Mouse (Mus musculus): Measurements from ENCODE around the gene Kat6b.
"Not testable (repeated sequence)": the region's sequence is repeated elsewhere in the genome, so short reads cannot be mapped to it uniquely, and the experiment has no call there.

Kat6b gene

GRCm38 (mm10) chr14:21481231-21481630 lies at the start of gene Kat6b:
Gene Kat6b (plus strand): TSS chr14:21481434.
- no peak for DNase-seq

GRCm38 (mm10) chr14:21433415-21433814 lies 47.8 kb upstream of the Kat6b start:
- no peak for DNase-seq

DNA sequence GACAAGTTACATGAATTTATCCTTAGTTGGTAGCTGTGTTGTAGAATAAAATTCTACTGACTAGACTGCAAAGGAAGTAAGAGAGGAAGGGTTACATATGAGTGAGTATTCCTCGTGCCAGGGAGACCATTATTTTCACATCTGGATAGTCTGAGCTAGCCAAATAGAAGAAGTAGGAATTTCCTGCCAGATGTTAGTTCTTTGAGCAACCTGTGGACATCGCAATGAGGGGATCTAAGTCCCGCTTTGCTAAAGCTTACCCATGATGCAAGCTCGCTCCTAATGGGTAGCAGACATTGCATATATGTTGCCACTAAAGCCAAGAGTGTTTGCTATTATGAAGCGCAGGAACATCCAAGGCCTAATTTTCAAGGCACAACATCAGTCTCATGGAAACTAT lies 47.2 kb upstream of the Kat6b start:
- DNase-seq: no peak

- no peak for DNase-seq
Observed at GRCm38 (mm10) chr14:21434686-21435085, 46.5 kb upstream of the Kat6b start.

DNA sequence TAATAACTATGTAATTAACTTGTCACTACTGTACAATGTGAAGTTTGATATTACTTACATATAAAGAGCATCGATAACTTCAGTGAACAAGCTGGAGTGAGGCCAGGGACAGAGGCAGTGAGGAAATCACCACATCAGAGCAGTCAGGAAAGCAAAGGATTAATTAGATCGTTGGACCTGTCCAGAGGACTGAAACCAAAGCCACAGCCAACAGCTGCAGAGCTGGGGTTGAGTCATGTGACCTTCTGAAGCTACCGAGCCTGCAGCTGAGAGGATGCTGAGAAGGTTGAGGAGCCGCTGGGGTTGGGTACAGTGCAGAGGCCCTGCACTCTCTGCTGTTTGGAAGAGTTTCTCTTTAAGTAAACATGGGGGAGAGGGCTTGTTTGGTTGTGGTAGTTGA lies 41.4 kb upstream of the Kat6b start:
- DNase-seq: no peak

DNA sequence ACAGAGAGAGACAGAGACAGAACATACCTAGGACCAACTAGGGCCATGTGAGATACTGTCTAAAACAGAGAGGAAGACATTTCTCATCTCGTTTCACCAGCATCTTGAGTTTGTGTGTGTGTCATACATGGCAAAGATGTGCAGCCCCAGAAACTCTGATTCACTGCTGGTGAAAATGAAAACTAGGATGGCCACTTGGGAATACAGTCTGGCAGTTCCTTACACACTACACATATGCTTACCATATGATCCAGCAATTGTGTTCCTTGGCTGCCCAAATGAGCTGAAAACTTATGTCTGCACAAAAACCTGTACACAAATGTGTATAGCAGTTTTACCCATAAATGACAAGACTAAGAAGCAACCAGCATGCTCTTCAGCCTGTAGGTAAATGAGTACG lies 40.7 kb upstream of the Kat6b start:
- no peak for DNase-seq

DNA sequence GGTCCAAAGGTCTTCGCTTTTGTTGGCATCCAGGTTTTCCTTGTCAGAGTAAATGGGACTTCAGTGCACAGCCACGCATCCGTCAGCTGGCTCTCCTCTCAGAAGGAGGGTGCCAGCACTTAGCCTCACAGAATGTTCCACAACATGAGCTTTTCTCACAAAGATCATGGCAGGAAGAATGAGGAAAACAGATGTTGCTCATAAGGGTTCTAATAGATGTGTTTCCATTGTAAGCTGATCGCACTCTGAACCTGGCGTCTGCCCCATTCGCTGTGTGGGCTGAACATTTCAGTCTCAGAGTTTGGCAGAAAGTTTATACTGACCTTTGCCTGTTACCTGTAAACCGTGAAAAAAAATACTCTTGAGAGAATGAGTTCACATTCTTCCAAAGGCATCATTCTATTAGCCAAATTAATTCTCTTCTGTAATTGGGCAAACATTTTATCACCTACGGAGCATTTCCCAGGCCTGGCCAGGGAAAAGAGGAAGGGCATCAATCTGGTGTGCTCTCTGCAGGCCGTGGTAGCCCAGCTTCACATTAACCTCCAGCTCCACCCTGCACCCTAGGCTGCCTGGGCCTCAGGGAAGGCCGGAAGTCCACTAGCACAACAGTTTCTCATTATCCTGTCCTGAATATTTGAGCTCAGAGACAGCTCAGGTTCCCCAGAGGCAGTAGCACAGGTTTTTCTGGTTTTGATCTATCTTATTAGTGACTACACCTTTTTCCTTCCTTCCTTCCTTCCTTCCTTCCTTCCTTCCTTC lies 39.3 kb upstream of the Kat6b start:
- no peak for DNase-seq

- DNase-seq: no peak
Observed at GRCm38 (mm10) chr14:21452581-21452980, 28.7 kb upstream of the Kat6b start.

GRCm38 (mm10) chr14:21453896-21454295 lies 27.3 kb upstream of the Kat6b start:
- no peak for DNase-seq

DNA sequence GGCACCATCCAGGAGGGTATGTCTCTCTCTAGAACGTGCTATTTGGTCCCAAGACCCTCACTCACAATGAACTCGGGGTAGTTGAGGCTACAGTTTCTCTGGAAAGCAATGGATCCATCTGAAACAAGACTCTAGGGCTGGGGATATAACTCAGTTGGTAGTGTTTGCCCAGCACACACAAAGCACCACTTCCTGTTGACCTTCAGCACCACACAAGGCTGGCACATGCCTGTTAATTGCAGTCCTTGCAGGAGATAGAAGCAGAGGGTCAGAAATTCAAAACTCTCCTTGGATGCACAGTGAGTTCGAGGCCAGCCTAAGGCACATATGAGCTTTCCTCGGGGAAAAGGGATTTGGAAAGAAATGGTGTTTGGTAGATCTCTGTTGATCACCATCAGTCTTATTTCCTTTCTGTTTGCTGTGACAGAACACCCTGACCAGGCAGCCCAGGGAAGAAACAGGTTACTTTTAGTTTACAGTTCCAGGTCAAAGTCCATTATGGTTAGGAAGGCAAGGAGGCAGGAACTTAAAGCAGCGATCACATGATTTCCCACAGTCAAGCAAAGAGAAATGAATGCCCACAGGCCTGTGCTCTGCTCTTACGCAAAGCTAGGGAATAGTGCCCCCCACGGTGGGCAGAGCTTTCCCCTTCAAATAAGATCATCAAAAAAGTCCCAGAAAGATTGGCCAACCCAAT lies 25.4 kb upstream of the Kat6b start:
- no peak for DNase-seq

- DNase-seq: no peak
Observed at GRCm38 (mm10) chr14:21456526-21456925, 24.7 kb upstream of the Kat6b start.

DNA sequence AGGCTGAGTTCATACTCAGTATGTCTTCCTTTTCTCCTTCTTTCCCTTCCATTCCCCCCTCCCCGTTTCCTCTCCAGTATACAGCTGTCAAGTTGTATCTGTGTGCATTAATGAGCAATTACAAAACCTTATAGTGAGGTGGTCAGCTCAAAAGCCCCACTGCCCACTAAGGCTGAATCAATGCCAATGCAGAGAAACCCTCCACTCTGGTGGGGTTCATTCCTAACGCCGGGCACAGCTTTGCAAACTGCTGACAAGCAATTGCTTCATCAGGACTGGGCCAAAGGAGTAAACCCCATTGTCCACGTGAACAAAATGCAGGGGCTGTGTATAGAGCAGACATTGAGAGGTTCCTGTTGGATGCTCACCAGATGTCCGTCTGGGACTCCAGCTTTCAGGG lies 23.4 kb upstream of the Kat6b start:
- no peak for DNase-seq

DNA sequence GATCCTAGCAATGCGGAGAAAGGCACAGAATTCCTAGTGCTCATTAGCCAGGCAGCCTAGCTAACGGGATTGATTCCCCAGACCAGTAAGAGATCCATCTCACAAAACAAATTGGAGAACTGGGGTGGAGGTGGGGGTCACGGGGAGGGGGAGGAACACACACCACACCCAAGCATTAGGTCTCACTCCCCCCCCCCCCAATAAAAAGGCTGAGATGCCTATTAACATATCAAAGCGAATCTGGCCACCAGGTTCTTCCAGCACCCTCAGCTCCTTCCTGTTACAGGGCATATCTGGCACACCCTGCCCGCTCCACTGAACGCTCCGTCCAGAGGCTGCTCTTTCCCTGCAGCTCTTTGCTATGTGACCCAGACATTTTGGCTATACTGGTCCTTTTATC lies 22.5 kb upstream of the Kat6b start:
- DNase-seq: no peak

- peak; percentile 21 to 31 for DNase-seq
Observed at GRCm38 (mm10) chr14:21459163-21459562, 22.1 kb upstream of the Kat6b start.

- no peak for DNase-seq
Observed at GRCm38 (mm10) chr14:21462398-21462797, 18.8 kb upstream of the Kat6b start.

DNA sequence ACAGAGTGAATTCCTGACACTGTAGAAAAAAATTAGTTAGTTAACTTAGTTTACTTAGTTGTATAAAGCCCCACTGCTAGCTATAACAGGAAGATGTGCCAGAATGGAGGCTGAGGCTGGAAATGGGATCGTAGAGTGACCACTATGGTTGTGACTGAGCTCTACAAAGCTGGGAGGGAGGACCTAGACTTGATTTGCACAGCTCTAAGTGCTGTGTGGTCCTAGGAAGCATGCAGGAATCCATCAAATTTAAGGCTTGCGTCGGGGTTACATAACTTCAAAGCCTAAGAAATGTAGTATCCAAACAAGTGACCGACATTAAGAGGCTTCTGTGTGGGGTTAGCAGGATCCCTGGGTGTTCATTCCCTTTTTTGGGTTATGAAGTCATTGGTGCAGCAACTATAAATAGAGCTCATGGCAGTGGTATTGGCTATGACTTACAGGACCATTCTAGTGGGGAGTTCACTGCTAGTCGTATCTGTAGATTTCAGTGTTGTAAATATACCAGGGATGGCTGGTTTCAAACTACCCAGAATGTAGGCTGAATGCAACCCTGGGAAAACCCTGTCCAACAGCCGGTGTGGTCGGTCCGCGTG lies 18.0 kb upstream of the Kat6b start:
- no peak for DNase-seq

DNA sequence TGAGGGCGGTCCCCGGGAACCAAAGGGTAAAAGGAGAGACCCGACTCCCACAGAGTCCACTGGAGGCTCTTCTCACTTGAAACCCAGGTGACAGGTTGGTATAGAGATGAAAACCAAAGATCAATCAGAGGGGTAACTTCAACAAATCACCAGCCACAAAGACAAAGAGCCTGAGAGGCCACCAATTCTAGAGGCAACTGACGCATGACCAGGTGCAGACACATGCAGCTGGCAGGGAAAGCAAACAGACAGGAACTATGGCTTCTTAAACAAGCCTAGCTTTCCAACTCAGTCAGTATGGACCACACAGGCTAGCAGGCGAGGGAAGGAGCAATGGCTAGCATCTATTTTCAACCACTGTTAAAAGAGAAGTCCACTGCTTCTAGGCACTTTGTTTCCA lies 10.8 kb upstream of the Kat6b start:
- no peak for DNase-seq

DNA sequence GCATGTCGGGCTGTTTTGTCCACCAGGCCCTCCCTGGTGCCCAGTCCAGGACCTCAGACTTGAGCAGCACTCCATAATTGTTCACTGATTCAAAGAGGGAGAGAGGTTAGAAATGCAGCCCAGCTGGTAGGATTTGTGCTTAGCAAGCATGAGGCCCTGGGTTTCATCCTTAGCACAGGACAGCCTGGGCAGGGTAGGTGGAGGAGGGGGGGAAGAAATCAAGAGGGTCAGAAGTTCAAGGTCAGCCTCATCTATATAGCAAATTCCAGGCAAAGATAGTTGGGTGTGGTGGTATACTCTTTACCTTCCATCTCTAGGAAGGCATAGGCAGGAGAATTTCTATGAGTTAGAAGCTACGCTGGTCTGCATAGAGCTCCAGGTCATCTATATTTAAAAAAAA lies 9.3 kb upstream of the Kat6b start:
- no peak for DNase-seq

DNA sequence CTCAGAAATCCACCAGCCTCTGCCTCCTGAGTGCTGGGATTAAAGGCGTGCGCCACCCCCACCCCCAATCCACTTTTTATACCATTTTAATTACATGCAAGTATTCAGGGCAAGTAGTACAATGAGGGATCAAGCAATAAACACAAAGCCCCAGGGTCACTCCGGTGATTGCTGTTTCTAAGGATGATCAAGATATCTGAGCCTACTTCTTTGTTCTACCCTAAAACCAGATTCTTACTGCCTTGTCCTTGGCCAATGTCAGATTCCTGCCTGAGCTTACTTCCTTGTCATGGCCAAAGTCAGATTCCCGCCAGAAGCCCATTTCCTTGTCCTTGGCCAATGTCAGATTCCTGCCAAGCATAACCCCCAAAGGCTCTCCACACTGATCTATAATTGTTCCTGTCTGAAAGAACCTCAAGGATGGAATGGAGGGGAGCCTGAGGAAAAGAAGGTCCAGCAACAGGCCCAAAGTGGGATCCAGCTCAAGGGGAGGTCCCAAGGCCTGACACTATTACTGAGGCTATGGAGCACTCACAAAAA lies 6.6 kb upstream of the Kat6b start:
- not testable (repeated sequence) for DNase-seq

GRCm38 (mm10) chr14:21477181-21477580 lies 4.1 kb upstream of the Kat6b start:
- no peak for DNase-seq

DNA sequence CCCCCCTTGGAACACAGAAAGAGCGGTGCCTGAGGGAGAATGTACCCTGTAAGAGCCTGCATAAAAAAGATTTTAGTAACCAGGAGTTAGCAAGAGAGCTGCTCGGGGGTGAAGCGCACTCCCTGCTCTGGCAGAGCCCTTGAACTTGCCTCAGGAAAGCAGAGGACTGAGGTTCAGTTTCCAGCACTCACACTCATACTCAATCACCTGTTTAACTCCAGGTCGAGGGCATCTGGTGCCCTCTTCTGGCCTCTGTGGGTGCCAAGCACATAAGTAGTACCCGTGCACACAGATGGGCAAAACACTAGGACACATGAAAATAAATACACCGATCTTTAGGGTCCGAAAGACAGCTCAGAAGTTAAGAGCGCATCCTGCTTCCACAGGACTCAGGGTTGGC lies 1.7 kb upstream of the Kat6b start:
- DNase-seq: no peak

- DNase-seq: no peak
Observed at GRCm38 (mm10) chr14:21480191-21480590, 1.0 kb upstream of the Kat6b start.

DNA sequence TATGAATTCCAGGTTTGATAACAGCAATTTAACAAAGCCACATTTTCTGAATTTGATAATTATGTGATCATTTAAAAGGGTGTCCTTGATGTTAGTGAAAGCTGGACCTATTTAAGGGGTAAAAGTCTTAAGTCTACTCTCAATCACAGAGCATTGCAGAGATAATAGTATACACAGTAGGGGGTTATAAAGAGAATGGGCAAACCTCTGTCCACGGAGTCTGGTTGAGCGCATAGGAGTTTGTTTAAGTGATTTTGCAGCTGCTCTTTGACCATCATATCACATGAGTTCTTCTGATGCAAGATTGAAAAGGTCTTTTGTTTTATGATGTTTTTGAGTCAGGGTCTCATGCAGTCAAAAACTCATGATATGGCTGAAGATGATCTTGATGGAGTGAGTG lies 3.0 kb downstream of the Kat6b start:
- no peak for DNase-seq

- no peak for DNase-seq
Observed at GRCm38 (mm10) chr14:21484693-21485092, 3.5 kb downstream of the Kat6b start.

Measured in cerebellum, adult 18-20 months (tissue).